Mouse (Mus musculus) hindbrain, embryonic 11.5 days (tissue): ENCODE results near the gene Mapk9. TPM values are rescaled to one million over a fixed set of nuclear protein-coding genes. Genes with fewer than 3 reads are reported as not detected.

Experiments used
- ATAC-seq: fragments of 200-750 bp; cut with Nextera tagmentation; 2 replicates; pipeline ENCODE4 v1.8.0; 2017; ENCODE audit warnings: mild to moderate bottlenecking, moderate TSS enrichment, moderate library complexity; ENCODE audit not compliant: low FRiP score
- DNase-seq: peaks from one replicate; pipeline ENCODE4 v3.0.0-alpha.2; 2015; ENCODE audit warnings: low spot score
- H3K27ac ChIP-seq: fragments of 300-500 bp; sonication (generic); 2 replicates; pipeline ENCODE4 v1.5.1; 2014; ENCODE audit warnings: mild to moderate bottlenecking, low read depth, low read length
- H3K27me3 ChIP-seq: fragments of 300-500 bp; sonication (generic); 2 replicates; pipeline ENCODE4 v1.6.1; 2014; ENCODE audit warnings: mild to moderate bottlenecking, low read length, moderate library complexity, mixed read lengths; ENCODE audit not compliant: control insufficient read depth, insufficient read depth
- H3K36me3 ChIP-seq: fragments of 300-500 bp; sonication (generic); 2 replicates; pipeline ENCODE4 v1.6.1; 2014; ENCODE audit warnings: mild to moderate bottlenecking, low read length, moderate library complexity, mixed read lengths; ENCODE audit not compliant: control insufficient read depth, insufficient read depth
- H3K4me1 ChIP-seq: fragments of 300-500 bp; sonication (generic); replicated peaks from 2 replicates; pipeline ENCODE4 v1.6.1; 2014; ENCODE audit warnings: low read length, mixed read lengths; ENCODE audit not compliant: control insufficient read depth, insufficient read depth
- H3K4me2 ChIP-seq: fragments of 300-500 bp; sonication (generic); replicated peaks from 2 replicates; pipeline ENCODE4 v1.6.1; 2014; ENCODE audit warnings: mild to moderate bottlenecking, low read depth, low read length
- H3K4me3 ChIP-seq: fragments of 300-500 bp; sonication (generic); 2 replicates; pipeline ENCODE4 v1.5.1; 2014; ENCODE audit warnings: low read depth, low read length
- H3K9ac ChIP-seq: fragments of 300-500 bp; sonication (generic); 2 replicates; pipeline ENCODE4 v1.6.1; 2014; ENCODE audit warnings: low read depth, low read length
- H3K9me3 ChIP-seq: fragments of 300-500 bp; sonication (generic); 2 replicates; pipeline ENCODE4 v1.6.1; 2016; ENCODE audit warnings: low read length; ENCODE audit not compliant: control insufficient read depth
- WGBS: fragments of 180-500 bp; shearing (Covaris S2); extraction: QIAGEN DNeasy Blood & Tissue Kit; methylation state at CpG from one replicate; pipeline ENCODE4 v1.1.7; 2014; 5-methylcytosine and 5-hydroxymethylcytosine counted together
- polyA plus RNA-seq: library from polyadenylated mRNA; unstranded; fragments of >200 nt; fragmentation: Nextera tagmentation; extraction: Ambion mirVana; gene quantifications from 2 replicates; pipeline ENCODE4 v1.2.1, GENCODE M21; 2014

Mapk9 gene
- polyA plus RNA-seq, 1 experiment from 2014 or later: 52.9 TPM

GRCm38 (mm10) chr11:49832962-49833361 lies 13.6 kb upstream of the Mapk9 start:
- Histone ChIP-seq H3K9ac (no peak overlapping the region), H3K9me3 (no peaks in the 10 kb centered on the region), H3K27me3 (no peaks in the 10 kb centered on the region), H3K4me3 (no peak overlapping the region), H3K4me1 (no peaks in the 10 kb centered on the region), H3K27ac (no peak overlapping the region), H3K36me3 (no peaks in the 10 kb centered on the region), H3K4me2 (no peak overlapping the region)
- ATAC-seq: no peak
- DNase-seq: no peak
- 90% methylated on average over 5 of the region's 5 CpGs for WGBS

- no peak overlapping the region for H3K27ac ChIP-seq
- ATAC-seq (no peak), DNase-seq (no peak)
- WGBS: 92% methylated on average over 6 of the region's 6 CpGs
- no peak overlapping the region for H3K9ac ChIP-seq
- no peak overlapping the region for H3K4me3 ChIP-seq
- no peaks in the 10 kb centered on the region for H3K27me3 ChIP-seq
- no peaks in the 10 kb centered on the region for H3K9me3 ChIP-seq
- no peaks in the 10 kb centered on the region for H3K36me3 ChIP-seq
- H3K4me2 ChIP-seq: no peak overlapping the region
- H3K4me1 ChIP-seq: no peaks in the 10 kb centered on the region
Observed at GRCm38 (mm10) chr11:49834248-49834647, 12.3 kb upstream of the Mapk9 start.

GRCm38 (mm10) chr11:49835257-49835956 lies 11.1 kb upstream of the Mapk9 start:
- Histone ChIP-seq H3K4me1 (no peaks in the 10 kb centered on the region), H3K27me3 (no peaks in the 10 kb centered on the region), H3K9ac (no peak overlapping the region), H3K9me3 (no peaks in the 10 kb centered on the region), H3K4me3 (no peak overlapping the region), H3K27ac (no peak overlapping the region), H3K4me2 (no peak overlapping the region), H3K36me3 (no peaks in the 10 kb centered on the region)
- no peak for DNase-seq
- no peak for ATAC-seq
- WGBS: 92% methylated on average over 11 of the region's 11 CpGs

DNA sequence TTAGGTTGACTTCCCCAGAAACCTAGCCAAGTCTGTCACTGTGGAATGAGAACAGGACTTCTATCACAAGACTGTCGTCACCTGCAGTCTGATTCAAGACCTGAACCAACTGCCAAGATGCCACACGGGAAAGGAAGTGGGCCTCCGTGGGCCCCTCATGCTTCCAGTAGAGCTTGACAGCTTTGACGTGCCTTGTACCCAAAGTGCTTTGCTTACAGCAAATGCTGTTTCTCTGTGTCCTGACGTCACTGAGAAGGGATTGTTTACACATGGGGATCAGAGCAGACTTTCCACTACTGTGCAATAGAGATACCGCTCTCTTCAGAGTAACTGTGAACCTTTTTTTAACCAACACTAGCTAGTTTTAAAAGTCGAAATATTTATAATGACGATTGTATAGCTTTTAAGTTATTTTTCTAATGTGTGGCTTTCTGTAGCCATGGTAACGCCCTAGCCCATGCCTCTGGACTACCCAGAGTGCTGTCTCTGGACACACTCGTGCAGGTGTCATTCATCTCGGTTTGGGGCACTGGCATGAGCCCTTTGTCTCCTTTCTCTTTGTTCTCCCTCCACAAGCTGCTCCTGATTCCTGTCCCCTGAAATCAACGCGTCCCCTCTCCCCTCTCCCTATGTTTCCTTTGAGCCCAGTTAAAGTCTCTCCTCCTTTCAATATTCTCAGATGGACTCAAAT lies 8.7 kb upstream of the Mapk9 start:
- no peaks in the 10 kb centered on the region for H3K9me3 ChIP-seq
- no peak overlapping the region for H3K27ac ChIP-seq
- H3K4me2 ChIP-seq: no peak overlapping the region
- H3K27me3 ChIP-seq: no peaks in the 10 kb centered on the region
- H3K4me3 ChIP-seq: no peak overlapping the region
- H3K36me3 ChIP-seq: no peaks in the 10 kb centered on the region
- WGBS: 55% methylated on average over 13 of the region's 13 CpGs
- peak; percentile 18 for DNase-seq
- no peak overlapping the region for H3K9ac ChIP-seq
- H3K4me1 ChIP-seq: no peaks in the 10 kb centered on the region
- peak; percentile 38; the same call in 1 of the 2 replicates for ATAC-seq

- Histone ChIP-seq H3K27me3 (no peaks in the 10 kb centered on the region), H3K36me3 (no peaks in the 10 kb centered on the region), H3K4me2 (no peak overlapping the region), H3K9ac (no peak overlapping the region), H3K9me3 (no peaks in the 10 kb centered on the region), H3K27ac (no peak overlapping the region), H3K4me3 (no peak overlapping the region), H3K4me1 (no peaks in the 10 kb centered on the region)
- no peak for ATAC-seq
- WGBS: 100% methylated on average over 1 of the region's 1 CpGs
- no peak for DNase-seq
Observed at GRCm38 (mm10) chr11:49840666-49841065, 5.9 kb upstream of the Mapk9 start.

DNA sequence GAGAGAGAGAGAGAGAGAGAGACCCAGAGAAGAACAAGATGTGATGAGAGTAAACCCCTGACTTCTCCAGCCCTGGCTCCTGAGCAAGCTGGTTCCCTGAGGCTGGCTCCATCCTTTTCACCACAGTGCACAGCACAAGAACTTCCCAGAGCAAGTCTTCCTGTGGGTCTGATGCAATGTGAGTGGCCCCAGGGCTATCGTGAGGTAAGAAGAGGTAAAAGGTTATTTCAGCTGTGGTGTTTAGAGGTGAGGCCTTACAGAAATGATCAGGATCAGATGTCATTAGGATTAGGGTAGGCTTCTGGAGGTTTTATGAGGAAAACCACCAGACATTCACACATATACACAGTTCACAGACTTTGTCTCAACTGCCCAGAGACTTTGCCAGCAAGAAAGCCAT lies 4.7 kb upstream of the Mapk9 start:
- no peak overlapping the region for H3K4me2 ChIP-seq
- H3K27ac ChIP-seq: no peak overlapping the region
- no peak overlapping the region for H3K9ac ChIP-seq
- no peaks in the 10 kb centered on the region for H3K27me3 ChIP-seq
- 94% methylated on average over 1 of the region's 1 CpGs for WGBS
- no peaks in the 10 kb centered on the region for H3K9me3 ChIP-seq
- no peak overlapping the region for H3K4me3 ChIP-seq
- DNase-seq (no peak), ATAC-seq (no peak)
- no peaks in the 10 kb centered on the region for H3K36me3 ChIP-seq
- H3K4me1 ChIP-seq: no peaks in the 10 kb centered on the region

DNA sequence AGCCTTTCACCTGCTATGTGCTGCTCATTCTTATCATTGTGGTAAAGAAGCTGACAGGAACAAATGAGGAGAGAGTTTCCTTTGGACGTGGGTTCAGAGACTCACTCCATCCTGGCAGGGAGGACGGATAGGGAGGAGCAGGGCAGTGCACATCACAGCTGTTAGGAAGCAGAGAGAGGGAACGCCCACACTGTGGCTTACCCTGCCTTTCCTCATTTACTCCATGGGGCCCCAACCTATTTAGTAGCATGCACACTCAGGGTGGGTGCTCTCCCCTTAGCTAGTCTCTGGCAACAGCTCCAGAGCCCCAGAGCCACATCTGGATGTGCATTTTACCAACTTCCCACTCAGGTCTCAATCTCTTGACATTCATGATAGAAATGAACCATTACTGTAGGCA lies 3.8 kb upstream of the Mapk9 start:
- no peak for DNase-seq
- 59% methylated on average over 3 of the region's 3 CpGs for WGBS
- Histone ChIP-seq H3K36me3 (no peaks in the 10 kb centered on the region), H3K27ac (no peak overlapping the region), H3K9ac (no peak overlapping the region), H3K4me1 (no peaks in the 10 kb centered on the region), H3K9me3 (no peaks in the 10 kb centered on the region), H3K27me3 (no peaks in the 10 kb centered on the region), H3K4me3 (no peak overlapping the region), H3K4me2 (no peak overlapping the region)
- ATAC-seq: no peak

DNA sequence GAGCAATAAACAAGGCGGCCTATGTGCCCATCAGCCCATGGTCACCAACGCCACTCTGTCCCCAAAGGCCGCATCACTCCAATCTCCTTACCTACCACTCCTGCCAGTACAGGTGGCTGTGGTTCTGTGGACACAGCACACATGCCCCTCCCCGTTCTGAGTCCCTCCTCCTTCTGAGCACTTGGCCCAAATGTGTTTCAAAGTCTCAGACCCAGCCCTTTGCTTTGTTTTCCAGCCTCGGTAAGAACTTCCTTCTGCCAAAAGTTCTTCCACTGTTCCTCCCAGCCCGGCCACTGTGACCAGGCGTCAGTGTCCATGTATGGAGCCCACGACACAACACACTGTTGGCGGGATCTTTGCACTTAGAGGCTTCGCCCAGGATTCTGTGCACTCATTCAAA lies 2.2 kb upstream of the Mapk9 start:
- Histone ChIP-seq H3K9ac (no peak overlapping the region), H3K4me2 (no peak overlapping the region), H3K4me1 (no peaks in the 10 kb centered on the region), H3K27me3 (no peaks in the 10 kb centered on the region), H3K27ac (no peak overlapping the region), H3K9me3 (no peaks in the 10 kb centered on the region), H3K4me3 (no peak overlapping the region), H3K36me3 (no peaks in the 10 kb centered on the region)
- ATAC-seq (no peak), DNase-seq (no peak)
- 88% methylated on average over 10 of the region's 10 CpGs for WGBS

- Histone ChIP-seq H3K9me3 (no peaks in the 10 kb centered on the region), H3K9ac (no peak overlapping the region), H3K27ac (no peak overlapping the region), H3K4me1 (no peaks in the 10 kb centered on the region), H3K4me2 (no peak overlapping the region), H3K27me3 (no peaks in the 10 kb centered on the region), H3K4me3 (no peak overlapping the region), H3K36me3 (no peaks in the 10 kb centered on the region)
- ATAC-seq: no peak
- peak; percentile 66 for DNase-seq
- 56% methylated on average over 3 of the region's 3 CpGs for WGBS
Observed at GRCm38 (mm10) chr11:49844969-49845368, 1.6 kb upstream of the Mapk9 start.
